Mouse (Mus musculus) lung, embryonic 14.5 days (tissue): ENCODE data around the gene Thbs4. TPM values are rescaled to one million over a fixed set of nuclear protein-coding genes. Genes with fewer than 3 reads are reported as not detected.
"Not testable (repeated sequence)": the region's sequence is repeated elsewhere in the genome, so short reads cannot be mapped to it uniquely, and the experiment has no call there.

Experiments used
- ATAC-seq: fragments of 200-750 bp; cut with Nextera tagmentation; 2 replicates; pipeline ENCODE4 v1.8.0; 2017; ENCODE audit warnings: mild to moderate bottlenecking, moderate TSS enrichment, moderate library complexity; ENCODE audit not compliant: insufficient read depth
- DNase-seq: peaks from one replicate; pipeline ENCODE4 v3.0.0-alpha.2; 2015
- H3K27ac ChIP-seq: fragments of 300-500 bp; sonication (generic); 2 replicates; pipeline ENCODE4 v1.5.1; 2014; ENCODE audit warnings: low read depth, mild to moderate bottlenecking, moderate library complexity
- H3K27me3 ChIP-seq: fragments of 300-500 bp; sonication (generic); 2 replicates; pipeline ENCODE4 v1.6.1; 2014; ENCODE audit warnings: low read length, control low read depth; ENCODE audit not compliant: insufficient read depth
- H3K36me3 ChIP-seq: fragments of 300-500 bp; sonication (generic); 2 replicates; pipeline ENCODE4 v1.6.1; 2014; ENCODE audit warnings: control low read depth; ENCODE audit not compliant: insufficient read depth
- H3K4me1 ChIP-seq: fragments of 300-500 bp; sonication (generic); 2 replicates; pipeline ENCODE4 v1.6.1; 2014; ENCODE audit warnings: antibody characterized with exemption, control low read depth; ENCODE audit not compliant: insufficient read depth
- H3K4me2 ChIP-seq: fragments of 300-500 bp; sonication (generic); 2 replicates; pipeline ENCODE4 v1.6.1; 2014; ENCODE audit warnings: mild to moderate bottlenecking
- H3K4me3 ChIP-seq: fragments of 300-500 bp; sonication (generic); 2 replicates; pipeline ENCODE4 v1.5.1; 2014; ENCODE audit warnings: low read depth, low read length
- H3K9ac ChIP-seq: fragments of 300-500 bp; sonication (generic); 2 replicates; pipeline ENCODE4 v1.6.1; 2014
- H3K9me3 ChIP-seq: fragments of 300-500 bp; sonication (generic); 2 replicates; pipeline ENCODE4 v1.6.1; 2016; ENCODE audit warnings: low read depth, low read length, control low read depth
- CTCF ChIP-seq: IDR thresholded peaks from 2 replicates; pipeline ENCODE4 v1.5.1; 2016; ENCODE audit warnings: antibody characterized with exemption, low read depth
- WGBS: fragments of 180-500 bp; shearing (Covaris S2); extraction: QIAGEN DNeasy Blood & Tissue Kit; methylation state at CpG from one replicate; pipeline ENCODE4 v1.1.7; 2014; 5-methylcytosine and 5-hydroxymethylcytosine counted together
- polyA plus RNA-seq: library from polyadenylated mRNA; unstranded; fragments of >200 nt; fragmentation: Nextera tagmentation; extraction: Ambion mirVana; gene quantifications from 2 replicates; pipeline ENCODE4 v1.2.1, GENCODE M21; 2014

Thbs4 gene
- 1.1 and 2.9 TPM in 2 replicates for polyA plus RNA-seq

DNA sequence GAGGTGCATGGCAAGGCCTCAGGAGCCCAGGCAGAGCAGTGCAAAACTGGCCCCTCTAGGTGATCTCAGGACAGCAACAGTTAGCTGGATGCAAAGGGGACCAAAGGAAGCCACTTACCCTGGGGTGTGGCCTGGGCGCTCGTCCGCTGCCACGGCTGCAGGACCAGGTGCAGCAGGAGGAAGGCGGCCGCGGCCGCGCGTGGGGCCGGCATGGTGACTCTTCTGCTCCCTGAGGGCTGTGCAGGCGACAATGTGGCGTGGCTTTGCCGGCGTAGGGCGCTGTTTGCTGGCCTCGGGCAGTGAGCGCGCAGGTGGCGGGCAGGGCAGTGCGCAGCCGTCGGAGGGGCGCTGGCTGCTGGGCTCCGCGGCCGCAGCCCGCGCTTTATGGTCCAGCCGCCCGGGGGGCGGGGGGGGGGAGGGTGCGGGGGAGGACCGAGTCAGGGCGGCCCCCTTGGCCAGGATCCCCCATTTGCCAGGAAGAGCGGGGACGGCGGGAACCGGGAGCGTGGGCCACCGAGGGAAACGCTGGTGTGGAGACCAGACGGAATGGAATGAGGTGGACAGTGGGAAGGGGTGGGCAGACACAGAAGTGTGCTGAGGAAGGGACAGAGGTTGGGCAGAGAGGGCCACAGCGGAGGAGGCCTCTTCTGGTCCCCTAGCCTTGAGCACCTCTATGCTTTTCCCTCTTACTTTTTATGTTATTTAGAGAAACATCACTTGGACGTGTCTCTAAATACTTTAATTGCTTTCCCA lies at the start of gene Thbs4:
Gene Thbs4 (minus strand): TSS at position 357 of the 753 bp plus-strand sequence.
- H3K9me3 ChIP-seq: no peaks in the 10 kb centered on the region
- peaks cover 25% of the 10 kb centered on the region for H3K27me3 ChIP-seq
- peak within 1 kb of the TSS; percentile 65 for H3K4me2 ChIP-seq
- 4% methylated on average over 45 of the region's 45 CpGs for WGBS
- ATAC-seq: peak; percentile 71; the same call in 1 of the 2 replicates
- H3K27ac ChIP-seq: no peak within 1 kb of the TSS
- TF ChIP-seq CTCF: no peak
- peak within 1 kb of the TSS; percentile 38 for H3K4me3 ChIP-seq
- no peaks in the 10 kb centered on the region for H3K36me3 ChIP-seq
- peak; percentile 27 for DNase-seq
- H3K9ac ChIP-seq: peak within 1 kb of the TSS; percentile 29; the same call in 1 of the 2 replicates
- 0 out of 2 replicates have a peak, but pooled peaks cover 5% of the 10 kb centered on the region for H3K4me1 ChIP-seq

DNA sequence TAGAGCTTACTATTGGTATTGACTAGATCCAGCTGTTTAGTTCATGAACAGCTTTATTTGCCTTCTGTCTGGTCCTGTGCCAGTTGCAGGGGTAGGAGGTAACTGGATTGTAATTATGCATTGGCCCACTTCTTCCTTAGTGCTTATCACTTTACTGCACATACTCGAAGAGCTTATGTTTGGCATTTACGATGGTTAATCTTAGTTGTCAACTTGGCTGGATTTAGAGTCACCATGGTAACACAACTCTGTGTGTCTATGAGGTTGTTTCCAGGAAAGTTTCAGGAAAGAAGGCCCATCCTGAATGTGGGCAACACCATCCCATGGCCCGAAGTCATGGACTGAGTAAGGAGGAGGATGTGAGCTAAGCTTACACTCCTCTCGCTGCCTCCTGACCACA lies 38.5 kb upstream of the Thbs4 start:
- 75% methylated on average over 4 of the region's 4 CpGs for WGBS
- Histone ChIP-seq H3K4me3 (no peak overlapping the region), H3K27me3 (no peaks in the 10 kb centered on the region), H3K4me1 (no peaks in the 10 kb centered on the region), H3K9ac (no peak overlapping the region), H3K27ac (no peak overlapping the region), H3K4me2 (no peak overlapping the region), H3K9me3 (no peaks in the 10 kb centered on the region), H3K36me3 (no peaks in the 10 kb centered on the region)
- no peak for TF ChIP-seq CTCF
- ATAC-seq: no peak
- no peak for DNase-seq

DNA sequence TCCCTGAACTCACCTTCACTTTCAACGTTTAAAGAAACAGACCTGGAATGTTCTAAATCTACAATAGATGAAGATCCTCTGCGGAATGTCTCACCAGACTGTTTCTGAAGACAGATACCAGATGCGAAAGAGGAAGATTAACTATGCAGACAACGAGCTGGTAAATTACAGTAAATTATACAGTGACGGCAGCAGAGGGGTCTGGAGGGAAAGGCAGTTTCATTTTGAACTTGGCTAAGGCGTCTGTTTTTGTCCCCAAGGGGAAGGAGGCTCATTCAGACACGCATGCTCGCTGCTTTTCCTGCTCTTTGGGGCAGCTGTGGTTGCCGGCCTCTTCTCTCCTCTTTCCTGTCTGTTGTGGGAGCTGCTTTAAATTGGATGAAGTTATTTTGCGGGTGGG lies 34.2 kb upstream of the Thbs4 start:
- no peak for TF ChIP-seq CTCF
- ATAC-seq (no peak), DNase-seq (peak; percentile 12)
- WGBS: 46% methylated on average over 10 of the region's 10 CpGs
- no peak overlapping the region for H3K4me3 ChIP-seq
- no peak overlapping the region for H3K27ac ChIP-seq
- no peaks in the 10 kb centered on the region for H3K9me3 ChIP-seq
- H3K4me2 ChIP-seq: 0 out of 2 replicates have a peak overlapping the region, but pooled peaks have one; percentile 7
- H3K4me1 ChIP-seq: no peaks in the 10 kb centered on the region
- no peak overlapping the region for H3K9ac ChIP-seq
- no peaks in the 10 kb centered on the region for H3K27me3 ChIP-seq
- H3K36me3 ChIP-seq: no peaks in the 10 kb centered on the region

DNA sequence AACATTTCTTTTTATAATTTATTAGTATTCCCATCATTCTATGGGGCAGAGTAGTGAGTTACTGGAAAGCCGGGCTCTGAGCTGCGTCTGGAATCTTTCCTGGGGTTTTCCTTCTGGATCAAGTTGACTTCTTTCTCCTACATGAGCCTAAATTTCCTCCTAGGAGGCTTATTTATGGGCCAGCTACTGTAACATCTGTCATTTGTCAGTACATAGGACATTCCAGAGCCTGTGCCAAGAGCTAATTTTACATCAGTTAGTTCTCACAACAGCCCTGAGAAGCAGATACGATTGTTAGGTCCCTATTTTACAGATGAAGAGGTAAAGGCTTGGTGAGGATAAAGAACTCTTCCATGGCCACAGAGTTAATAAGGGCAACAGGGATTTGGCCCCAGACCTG lies 22.7 kb upstream of the Thbs4 start:
- Histone ChIP-seq H3K4me2 (no peak overlapping the region), H3K36me3 (no peaks in the 10 kb centered on the region), H3K27me3 (no peaks in the 10 kb centered on the region), H3K4me3 (no peak overlapping the region), H3K9me3 (no peaks in the 10 kb centered on the region), H3K4me1 (no peaks in the 10 kb centered on the region), H3K27ac (no peak overlapping the region), H3K9ac (no peak overlapping the region)
- DNase-seq: no peak
- TF ChIP-seq CTCF: no peak
- WGBS: 58% methylated on average over 3 of the region's 3 CpGs
- ATAC-seq: no peak

DNA sequence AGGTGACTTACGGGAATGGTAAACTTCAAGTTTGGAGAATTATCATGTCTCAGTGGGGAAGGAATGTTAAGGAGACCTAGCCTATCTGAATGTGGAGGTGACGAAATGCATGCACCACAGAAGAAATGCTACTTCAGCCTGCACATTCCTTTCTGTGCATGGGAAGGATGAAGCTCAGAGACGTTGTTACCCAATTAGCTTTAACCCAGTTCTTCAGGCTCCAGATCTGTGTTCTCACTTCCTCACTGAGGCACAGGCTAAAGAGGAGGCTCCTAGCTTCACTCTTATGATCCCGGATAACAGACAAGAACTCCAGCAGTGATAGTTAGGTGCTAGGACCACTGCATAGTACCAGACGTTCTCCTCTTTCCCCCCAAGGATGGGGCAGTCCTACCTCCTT lies 21.7 kb upstream of the Thbs4 start:
- Histone ChIP-seq H3K4me1 (no peaks in the 10 kb centered on the region), H3K9me3 (no peaks in the 10 kb centered on the region), H3K27me3 (no peaks in the 10 kb centered on the region), H3K9ac (no peak overlapping the region), H3K4me3 (no peak overlapping the region), H3K27ac (no peak overlapping the region), H3K36me3 (no peaks in the 10 kb centered on the region), H3K4me2 (no peak overlapping the region)
- WGBS: 75% methylated on average over 5 of the region's 5 CpGs
- no peak for TF ChIP-seq CTCF
- no peak for ATAC-seq
- no peak for DNase-seq

DNA sequence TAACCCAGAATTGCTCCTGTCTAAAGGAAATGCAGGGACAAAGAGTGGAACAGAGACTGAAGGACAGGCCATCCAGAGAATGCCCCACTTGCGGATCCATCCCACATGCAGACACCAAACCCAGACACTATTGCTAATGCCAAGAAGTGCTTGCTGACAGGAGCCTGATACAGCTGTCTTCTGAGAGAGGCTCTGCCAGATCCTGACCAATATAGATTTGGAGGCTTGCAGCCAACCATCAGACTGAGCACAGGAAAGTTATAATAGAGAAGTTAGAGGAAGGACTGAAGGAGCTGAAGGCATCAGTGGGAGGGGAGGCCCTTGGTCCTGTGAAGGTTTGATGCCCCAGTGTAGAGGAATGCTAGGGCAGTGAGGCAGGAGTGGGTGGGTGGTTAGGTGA lies 16.0 kb upstream of the Thbs4 start:
- WGBS: 69% methylated on average over 1 of the region's 1 CpGs
- not testable (repeated sequence) for H3K27me3 ChIP-seq, ATAC-seq

DNA sequence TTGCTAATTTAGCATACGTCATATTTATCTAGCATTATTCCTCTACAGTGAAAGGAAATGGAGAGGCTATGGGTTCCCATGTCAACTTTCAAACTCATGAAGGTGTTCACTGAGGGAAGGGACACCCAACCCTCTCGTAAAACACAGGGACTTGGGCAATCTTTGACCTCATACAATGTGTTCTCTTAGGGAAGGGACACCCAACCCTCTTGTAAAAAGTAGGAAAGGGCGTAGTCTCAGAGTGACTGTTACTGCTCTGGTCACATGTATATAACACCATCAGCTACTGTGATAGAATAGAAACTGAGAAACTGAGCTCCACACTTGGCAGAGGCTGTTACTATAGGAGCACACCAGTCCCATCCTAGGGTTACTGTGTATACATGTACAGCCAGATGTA lies 13.2 kb upstream of the Thbs4 start:
- Histone ChIP-seq H3K9ac (no peak overlapping the region), H3K4me2 (no peak overlapping the region), H3K4me1 (no peaks in the 10 kb centered on the region), H3K9me3 (no peaks in the 10 kb centered on the region), H3K4me3 (no peak overlapping the region), H3K27ac (no peak overlapping the region), H3K36me3 (no peaks in the 10 kb centered on the region), H3K27me3 (no peaks in the 10 kb centered on the region)
- ATAC-seq (no peak), DNase-seq (no peak)
- no peak for TF ChIP-seq CTCF
- 82% methylated on average over 3 of the region's 3 CpGs for WGBS

More for the DNA sequence above, 16.0 kb upstream of the Thbs4 start:
- H3K27ac ChIP-seq, H3K36me3 ChIP-seq, H3K4me2 ChIP-seq, H3K4me1 ChIP-seq, H3K9me3 ChIP-seq, DNase-seq, H3K4me3 ChIP-seq, H3K9ac ChIP-seq: not testable (repeated sequence)
